Mouse (Mus musculus): ENCODE measurements around the gene Ccdc124. TPM values are rescaled to one million over a fixed set of nuclear protein-coding genes. Genes with fewer than 3 reads are reported as not detected.

The Ccdc124 gene
- polyA plus RNA-seq, 1 experiment from 2014 or later, result 176 TPM

DNA sequence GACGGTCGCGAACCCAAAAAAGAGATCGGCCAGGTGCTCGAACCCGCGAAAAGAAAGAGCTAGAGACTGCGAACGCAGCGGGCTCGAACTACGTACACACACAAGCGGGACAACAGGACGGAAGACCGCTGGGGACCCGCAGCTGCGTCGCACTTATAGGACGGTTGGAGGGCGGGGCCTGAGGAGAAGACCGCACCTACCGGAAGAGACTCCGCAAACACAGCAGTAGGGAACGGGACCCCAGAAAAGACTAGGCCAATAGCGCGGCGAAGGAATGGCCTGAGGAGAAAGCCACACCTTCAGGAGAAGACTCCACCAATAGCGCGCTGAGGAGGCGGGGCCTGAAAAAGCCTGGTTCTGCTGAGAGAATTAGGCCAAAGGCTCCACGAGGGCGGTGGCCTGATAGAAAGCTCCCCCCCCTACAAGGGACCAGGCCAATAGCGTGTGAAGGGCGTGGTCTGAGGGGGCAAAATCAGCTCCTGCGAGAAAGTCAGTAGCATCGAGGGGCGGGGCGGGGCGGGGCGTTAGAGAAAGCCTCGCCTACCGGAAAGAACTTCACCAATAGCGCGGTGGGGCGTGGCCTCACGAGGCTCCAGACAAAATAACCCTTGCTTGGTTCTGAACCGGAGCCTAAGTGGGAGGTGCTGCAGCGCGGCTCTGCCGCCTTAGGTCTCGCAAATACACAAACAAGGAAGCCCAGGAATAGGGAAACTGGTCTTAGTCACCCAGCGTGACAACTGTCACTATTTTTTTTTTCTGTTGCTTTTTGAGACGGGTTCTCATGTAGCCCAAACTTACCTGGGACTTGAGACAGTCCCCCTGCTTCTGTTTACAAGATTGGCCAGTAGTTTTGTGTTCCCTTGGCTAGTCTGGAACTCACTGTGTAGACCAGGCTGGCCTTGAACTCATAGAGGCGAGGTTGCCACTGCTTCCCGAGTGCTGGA, 34.1 kb downstream of the Ccdc124 start, which contains the start of gene Arrdc2:
Gene Arrdc2, minus strand, starts transcription at position 313 of the 944 bp plus-strand sequence.
- peak within 1 kb of the TSS; percentile 92 for H3K27ac ChIP-seq (replicated peaks)
- no peaks in the 10 kb centered on the region for H3K27me3 ChIP-seq
- peaks cover 18% of the 10 kb centered on the region for H3K4me1 ChIP-seq (replicated peaks)
- WGBS, result 2% methylated on average over 55 of the region's 55 CpGs
- no peaks in the 10 kb centered on the region for H3K36me3 ChIP-seq
- peak within 1 kb of the TSS; percentile 77 for H3K4me2 ChIP-seq
- peak within 1 kb of the TSS; percentile 62 for H3K4me3 ChIP-seq
- ATAC-seq (ENCODE audit: low FRiP score, low read depth), result peak; percentile 97
- no peaks in the 10 kb centered on the region for H3K9me3 ChIP-seq
- peak within 1 kb of the TSS; percentile 67 for H3K9ac ChIP-seq

DNA sequence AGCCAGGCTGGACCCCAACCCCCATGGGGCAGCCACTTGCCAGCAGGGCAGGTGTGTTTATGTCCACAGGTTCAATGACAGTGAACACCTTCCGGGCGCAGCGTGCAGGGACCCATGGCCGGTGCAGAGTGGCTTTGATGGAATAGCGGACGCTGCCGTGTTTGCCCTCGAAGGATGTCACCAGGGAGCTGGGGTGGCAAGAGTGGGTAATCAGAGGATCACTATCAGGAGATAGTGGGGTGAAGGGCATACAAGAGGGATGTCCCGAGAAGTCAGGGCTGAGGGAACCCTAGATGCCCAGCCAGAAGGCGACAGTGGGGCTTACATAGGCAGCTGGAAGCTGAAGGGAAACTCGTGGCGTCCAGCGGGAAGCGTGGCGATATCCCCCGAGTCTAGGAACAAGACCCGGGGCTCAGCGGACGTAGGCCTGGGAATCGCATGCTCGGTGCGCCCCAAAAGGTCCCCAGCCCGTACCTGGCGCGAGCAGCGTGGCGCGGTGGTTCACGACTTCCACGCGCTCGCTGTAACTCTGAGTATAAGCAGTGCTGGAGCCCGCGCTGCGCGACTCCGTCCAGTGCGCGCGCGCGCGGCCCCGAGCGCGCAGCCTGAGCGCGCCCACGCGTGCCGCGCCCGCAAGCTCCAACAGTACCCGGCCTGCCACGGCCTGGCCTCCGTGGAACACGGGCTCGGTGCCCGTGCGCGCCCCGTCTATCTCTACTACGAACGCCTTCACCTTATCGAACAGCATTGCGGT, 34.9 kb downstream of the Ccdc124 start:
- peaks cover 18% of the 10 kb centered on the region for H3K4me1 ChIP-seq (replicated peaks)
- H3K9ac ChIP-seq, result peak overlapping the region; percentile 67
- H3K9me3 ChIP-seq, result no peaks in the 10 kb centered on the region
- H3K27ac ChIP-seq (replicated peaks), result peak overlapping the region; percentile 92
- 3% methylated on average over 66 of the region's 66 CpGs for WGBS
- peak overlapping the region; percentile 62 for H3K4me3 ChIP-seq
- no peaks in the 10 kb centered on the region for H3K36me3 ChIP-seq
- H3K4me2 ChIP-seq, result peak overlapping the region; percentile 77
- ATAC-seq (ENCODE audit: low FRiP score, low read depth), result peak; percentile 49
- H3K27me3 ChIP-seq, result no peaks in the 10 kb centered on the region

DNA sequence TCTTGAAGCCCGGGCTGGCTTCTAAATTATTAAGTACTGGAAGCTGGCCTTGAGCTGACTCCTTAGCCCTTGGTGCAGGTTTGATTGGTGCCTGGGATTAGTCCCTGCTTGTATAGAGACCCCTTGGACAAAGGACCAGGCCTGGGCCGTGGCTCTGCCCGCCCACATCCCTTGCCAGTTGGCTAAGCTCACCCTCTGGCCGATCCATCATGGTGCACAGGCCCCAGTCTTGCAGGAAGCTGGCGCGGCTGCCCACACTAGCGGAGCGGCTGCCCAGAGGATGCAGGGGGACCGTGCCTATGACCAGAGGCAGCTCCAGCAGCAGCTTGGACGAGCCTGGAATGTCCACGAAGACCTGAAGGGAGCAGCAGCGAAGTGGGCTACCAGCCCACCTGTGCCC, 37.1 kb downstream of the Ccdc124 start:
- no peak for ATAC-seq (ENCODE audit: low FRiP score, low read depth)
- Histone ChIP-seq H3K4me1 (replicated peaks) (peaks cover 18% of the 10 kb centered on the region), H3K36me3 (no peaks in the 10 kb centered on the region), H3K4me3 (no peak overlapping the region), H3K9ac (no peak overlapping the region), H3K27me3 (no peaks in the 10 kb centered on the region), H3K27ac (replicated peaks) (no peak overlapping the region), H3K4me2 (no peak overlapping the region), H3K9me3 (no peaks in the 10 kb centered on the region)
- 90% methylated on average over 12 of the region's 12 CpGs for WGBS

DNA sequence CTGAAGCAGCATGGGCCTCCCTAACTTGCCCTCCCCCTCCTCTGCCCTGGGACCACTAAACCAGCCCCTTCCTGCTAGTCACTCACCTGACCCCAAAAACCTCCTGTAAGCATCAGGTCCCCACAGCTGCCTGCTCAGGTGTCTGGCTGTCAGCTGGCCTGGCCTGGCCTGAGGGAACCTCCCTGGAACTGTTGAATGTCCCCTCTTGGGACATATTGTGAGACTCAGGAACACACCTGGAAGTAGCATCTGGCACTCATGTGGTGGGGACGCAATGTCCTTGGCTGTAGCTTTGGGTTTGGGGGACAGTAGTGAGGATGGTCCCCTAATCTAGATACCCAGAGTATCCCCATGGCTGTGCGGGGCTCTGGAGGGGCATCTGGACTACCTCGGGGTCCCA, 39.7 kb downstream of the Ccdc124 start:
- Histone ChIP-seq H3K4me1 (replicated peaks) (peaks cover 6% of the 10 kb centered on the region), H3K27me3 (no peaks in the 10 kb centered on the region), H3K4me3 (no peak overlapping the region), H3K9ac (no peak overlapping the region), H3K4me2 (no peak overlapping the region), H3K9me3 (no peaks in the 10 kb centered on the region), H3K27ac (replicated peaks) (no peak overlapping the region), H3K36me3 (no peaks in the 10 kb centered on the region)
- WGBS, result 93% methylated on average over 3 of the region's 3 CpGs
- no peak for ATAC-seq (ENCODE audit: low FRiP score, low read depth)

DNA sequence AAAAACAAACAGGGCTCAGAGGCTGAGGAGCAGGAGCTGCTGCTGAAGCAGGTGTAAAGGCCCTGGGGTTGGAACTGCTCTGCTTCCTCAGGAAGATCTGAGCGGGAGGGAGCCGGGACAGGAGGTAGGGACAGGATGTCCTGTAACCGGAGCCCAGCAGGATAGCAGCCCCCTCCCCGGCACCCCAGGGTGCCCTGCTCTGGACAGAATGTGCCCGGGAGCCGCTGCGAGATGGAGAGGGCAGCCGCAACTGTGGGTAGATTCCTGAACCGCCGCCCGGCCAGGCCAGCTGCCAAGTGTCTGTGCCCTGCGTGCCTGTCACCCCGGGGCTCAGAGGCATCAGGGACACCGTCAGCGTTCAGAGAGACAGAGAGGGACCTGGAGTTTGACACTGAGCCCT, 40.2 kb downstream of the Ccdc124 start:
- 44% methylated on average over 15 of the region's 15 CpGs for WGBS
- Histone ChIP-seq H3K9ac (no peak overlapping the region), H3K27me3 (no peaks in the 10 kb centered on the region), H3K36me3 (no peaks in the 10 kb centered on the region), H3K4me2 (no peak overlapping the region), H3K9me3 (no peaks in the 10 kb centered on the region), H3K4me3 (no peak overlapping the region), H3K27ac (replicated peaks) (no peak overlapping the region), H3K4me1 (replicated peaks) (peaks cover 3% of the 10 kb centered on the region)
- no peak for ATAC-seq (ENCODE audit: low FRiP score, low read depth)

DNA sequence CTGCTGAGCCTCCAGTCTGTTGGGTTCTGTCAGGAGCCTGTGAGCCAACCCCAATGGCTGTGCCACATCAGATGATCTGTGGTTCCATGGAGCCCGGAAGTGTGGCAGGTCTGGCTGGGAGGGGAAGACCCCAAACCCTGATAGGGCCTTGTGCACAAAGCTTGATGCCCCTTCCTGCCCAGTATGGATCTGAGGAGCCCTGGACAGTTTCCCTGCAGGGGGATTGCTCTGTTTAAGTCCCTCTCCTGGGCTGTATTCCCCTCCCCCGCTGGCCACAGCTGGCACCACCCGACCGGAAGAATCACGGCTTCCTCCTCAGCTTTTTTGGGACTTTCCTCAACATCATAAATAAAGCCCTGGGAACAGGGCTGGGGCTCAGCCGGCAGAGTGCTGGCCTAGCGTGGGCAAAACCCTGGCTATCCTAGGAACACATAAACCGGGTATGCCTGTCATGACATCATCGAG, 40.7 kb downstream of the Ccdc124 start:
- H3K36me3 ChIP-seq, result no peaks in the 10 kb centered on the region
- H3K4me2 ChIP-seq, result no peak overlapping the region
- no peaks in the 10 kb centered on the region for H3K9me3 ChIP-seq
- no peak overlapping the region for H3K27ac ChIP-seq (replicated peaks)
- H3K4me3 ChIP-seq, result no peak overlapping the region
- no peak overlapping the region for H3K9ac ChIP-seq
- no peaks in the 10 kb centered on the region for H3K27me3 ChIP-seq
- no peak for ATAC-seq (ENCODE audit: low FRiP score, low read depth)
- no peaks in the 10 kb centered on the region for H3K4me1 ChIP-seq (replicated peaks)
- 53% methylated on average over 9 of the region's 9 CpGs for WGBS

DNA sequence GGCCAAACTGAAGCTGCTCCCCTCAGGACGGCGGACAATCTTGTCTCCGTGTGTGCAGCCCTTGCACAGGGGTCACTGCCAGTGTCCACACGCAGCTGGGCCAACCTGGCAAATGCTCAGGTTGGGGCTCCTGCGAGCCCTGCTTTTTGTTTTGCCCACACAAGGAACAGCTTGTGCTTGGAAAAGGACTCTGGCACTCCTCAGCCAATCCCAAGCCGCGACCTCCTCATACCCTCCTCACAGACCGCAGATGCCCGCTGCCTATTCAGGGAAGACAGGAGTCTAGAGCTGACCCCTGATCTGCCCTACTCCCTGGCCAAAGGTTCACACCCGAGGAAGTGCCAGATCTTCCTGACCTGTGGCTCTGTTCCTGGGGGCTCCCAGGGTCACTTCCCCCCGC, 41.4 kb downstream of the Ccdc124 start:
- ATAC-seq (ENCODE audit: low FRiP score, low read depth), result no peak
- no peak overlapping the region for H3K9ac ChIP-seq
- no peaks in the 10 kb centered on the region for H3K9me3 ChIP-seq
- no peak overlapping the region for H3K27ac ChIP-seq (replicated peaks)
- no peaks in the 10 kb centered on the region for H3K4me1 ChIP-seq (replicated peaks)
- no peak overlapping the region for H3K4me2 ChIP-seq
- no peak overlapping the region for H3K4me3 ChIP-seq
- no peaks in the 10 kb centered on the region for H3K36me3 ChIP-seq
- 63% methylated on average over 11 of the region's 11 CpGs for WGBS
- H3K27me3 ChIP-seq, result no peaks in the 10 kb centered on the region

DNA sequence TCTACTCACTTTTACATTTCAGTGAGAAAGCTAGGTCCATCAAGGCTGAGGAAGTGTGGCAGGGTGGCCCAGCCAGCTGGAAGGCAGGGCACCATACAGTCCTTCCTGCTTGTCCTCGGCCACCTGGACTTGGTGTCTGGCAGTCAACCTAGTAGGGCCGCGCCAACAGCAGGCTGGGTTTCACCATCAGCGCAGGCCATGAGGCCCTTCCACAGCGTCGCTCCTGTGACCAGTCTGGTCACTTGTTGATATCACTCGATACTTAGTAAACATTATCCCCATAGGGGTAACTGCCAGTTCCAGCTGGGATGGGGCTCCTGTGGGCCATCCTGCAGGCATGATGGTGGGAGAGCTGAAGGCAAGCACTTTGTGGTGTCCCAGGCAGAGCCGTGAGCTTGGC, 42.2 kb downstream of the Ccdc124 start:
- Histone ChIP-seq H3K36me3 (no peaks in the 10 kb centered on the region), H3K27ac (replicated peaks) (no peak overlapping the region), H3K9ac (no peak overlapping the region), H3K4me3 (no peak overlapping the region), H3K4me2 (no peak overlapping the region), H3K27me3 (no peaks in the 10 kb centered on the region), H3K9me3 (no peaks in the 10 kb centered on the region), H3K4me1 (replicated peaks) (no peaks in the 10 kb centered on the region)
- 86% methylated on average over 8 of the region's 8 CpGs for WGBS
- no peak for ATAC-seq (ENCODE audit: low FRiP score, low read depth)

DNA sequence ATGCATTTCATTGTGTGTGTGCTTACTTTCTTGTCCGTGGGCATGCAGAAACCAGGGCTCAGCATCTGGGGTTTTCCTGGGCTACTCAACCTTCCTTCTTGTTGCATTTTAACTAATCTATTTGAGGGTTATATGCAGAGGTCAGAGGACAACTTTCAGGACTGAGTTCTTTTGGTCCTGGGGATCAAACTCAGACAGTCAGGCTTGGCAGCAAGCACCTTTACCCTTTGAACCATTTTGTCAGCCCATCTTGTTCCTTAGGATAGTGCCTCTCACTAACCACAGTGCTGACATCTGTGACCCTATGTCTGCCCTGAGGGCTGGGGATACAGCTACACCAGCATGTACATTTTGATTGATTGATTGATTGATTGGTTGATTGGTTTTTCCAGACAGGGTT, 45.9 kb downstream of the Ccdc124 start:
- ATAC-seq (ENCODE audit: low FRiP score, low read depth), result no peak
- Histone ChIP-seq H3K4me2 (no peak overlapping the region), H3K36me3 (no peaks in the 10 kb centered on the region), H3K27me3 (no peaks in the 10 kb centered on the region), H3K27ac (replicated peaks) (no peak overlapping the region), H3K4me1 (replicated peaks) (no peaks in the 10 kb centered on the region), H3K4me3 (no peak overlapping the region), H3K9me3 (no peaks in the 10 kb centered on the region), H3K9ac (no peak overlapping the region)
- 92% methylated on average over 1 of the region's 1 CpGs for WGBS

DNA sequence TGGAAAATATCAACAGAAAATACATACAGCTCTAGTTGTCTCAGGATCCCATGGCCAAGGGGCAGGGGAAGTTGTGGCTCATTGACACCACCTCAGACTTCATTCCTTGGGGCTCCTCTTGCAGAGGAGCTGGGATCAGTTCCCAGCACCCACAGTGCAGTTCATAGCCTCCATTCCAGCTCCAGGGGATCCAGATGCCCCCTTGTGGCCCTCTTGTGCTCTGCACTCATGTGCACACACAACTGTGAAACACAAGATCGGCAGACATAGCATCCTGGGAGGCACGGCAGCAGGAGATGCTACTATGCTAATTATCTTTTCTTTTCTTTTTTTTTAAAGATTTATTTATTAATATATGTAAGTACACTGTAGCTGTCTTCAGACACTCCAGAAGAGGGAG, 46.7 kb downstream of the Ccdc124 start:
- WGBS, result 95% methylated on average over 2 of the region's 2 CpGs
- Histone ChIP-seq H3K4me2 (no peak overlapping the region), H3K27me3 (peaks cover under 1% of the 10 kb centered on the region; the same call in 1 of the 2 replicates), H3K4me3 (no peak overlapping the region), H3K4me1 (replicated peaks) (no peaks in the 10 kb centered on the region), H3K9me3 (no peaks in the 10 kb centered on the region), H3K36me3 (no peaks in the 10 kb centered on the region), H3K27ac (replicated peaks) (no peak overlapping the region), H3K9ac (no peak overlapping the region)
- ATAC-seq (ENCODE audit: low FRiP score, low read depth), result no peak

DNA sequence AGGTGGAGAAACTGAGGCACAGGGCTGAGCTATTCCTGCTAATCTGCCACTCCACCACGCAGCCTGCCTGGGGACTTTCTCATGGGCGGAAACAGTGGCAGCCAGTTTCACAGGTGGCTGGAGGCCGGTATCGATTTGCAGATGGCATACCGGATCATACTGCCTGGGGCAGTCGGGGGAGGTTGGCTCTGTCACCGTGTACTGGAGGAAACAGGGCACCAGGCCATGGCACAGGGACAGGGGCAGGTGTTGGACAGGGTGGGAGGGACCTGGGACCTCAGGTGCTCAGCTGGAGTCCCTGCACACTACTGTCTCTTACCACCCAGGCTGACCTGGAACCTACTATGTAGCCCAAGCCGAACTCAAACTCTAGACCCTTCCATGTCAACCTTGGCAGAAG, 47.9 kb downstream of the Ccdc124 start:
- Histone ChIP-seq H3K9ac (no peak overlapping the region), H3K27me3 (peaks cover 9% of the 10 kb centered on the region; the same call in 1 of the 2 replicates), H3K4me2 (no peak overlapping the region), H3K9me3 (no peaks in the 10 kb centered on the region), H3K27ac (replicated peaks) (no peak overlapping the region), H3K36me3 (no peaks in the 10 kb centered on the region), H3K4me3 (no peak overlapping the region), H3K4me1 (replicated peaks) (no peaks in the 10 kb centered on the region)
- WGBS, result 82% methylated on average over 8 of the region's 8 CpGs
- no peak for ATAC-seq (ENCODE audit: low FRiP score, low read depth)

DNA sequence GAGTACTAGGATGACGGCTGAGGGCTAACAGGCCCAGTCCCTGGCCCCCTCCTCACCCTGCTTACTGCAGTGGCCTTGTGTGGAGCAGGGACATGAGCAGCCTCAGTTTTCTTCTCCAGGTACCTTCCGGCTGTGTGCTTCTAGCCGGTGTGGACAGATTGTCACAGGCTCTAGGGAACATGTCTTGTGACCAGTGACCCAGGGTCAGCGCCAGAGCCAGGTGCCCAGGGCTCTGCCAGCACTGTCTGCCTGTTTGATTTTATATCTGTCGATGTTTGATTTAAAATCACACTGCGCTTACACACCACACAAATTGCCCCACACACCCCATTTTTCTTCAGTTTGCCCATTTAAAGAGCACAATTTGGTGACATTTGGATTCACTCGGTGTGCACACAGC, 49.9 kb downstream of the Ccdc124 start:
- no peak for ATAC-seq (ENCODE audit: low FRiP score, low read depth)
- H3K4me2 ChIP-seq, result no peak overlapping the region
- H3K9me3 ChIP-seq, result no peaks in the 10 kb centered on the region
- 90% methylated on average over 7 of the region's 7 CpGs for WGBS
- H3K4me3 ChIP-seq, result no peak overlapping the region
- no peak overlapping the region for H3K27ac ChIP-seq (replicated peaks)
- peaks cover 20% of the 10 kb centered on the region for H3K27me3 ChIP-seq
- H3K9ac ChIP-seq, result no peak overlapping the region
- H3K36me3 ChIP-seq, result no peaks in the 10 kb centered on the region
- H3K4me1 ChIP-seq (replicated peaks), result no peaks in the 10 kb centered on the region
